In genomic region chr6:95182238-95182637, GRCm38 (mm10) we compare ENCODE assay signal across 29 mouse cellular contexts.
"Had no signal": no experiment of that assay in that cellular context is flagged by ENCODE, and none has a peak within 500 bp of the region (broad histone marks: within the 10 kb centered on the region; RNA-seq: fewer than 3 reads in every experiment).

No protein-coding gene starts in this region.

- H3K4me1 ChIP-seq: liver, embryonic 12.5 days; liver, embryonic 15.5 days; lung, embryonic 15.5 days; megakaryocyte, embryonic 14.5 days; midbrain, embryonic 10.5 days; midbrain, embryonic 12.5 days; midbrain, embryonic 13.5 days; midbrain, embryonic 15.5 days; neural tube, embryonic 12.5 days had no signal

- H3K4me3 ChIP-seq: left cerebral cortex, adult 2 months; limb, embryonic 10.5 days; limb, embryonic 12.5 days; limb, embryonic 13.5 days; limb, embryonic 15.5 days; liver, embryonic 12.5 days; liver, embryonic 13.5 days; liver, embryonic 15.5 days; lung, embryonic 15.5 days; megakaryocyte, embryonic 14.5 days; midbrain, embryonic 10.5 days; midbrain, embryonic 12.5 days; midbrain, embryonic 13.5 days; midbrain, embryonic 15.5 days; myocyte; neural tube, embryonic 12.5 days had no signal

- H3K4me2 ChIP-seq: limb, embryonic 12.5 days; limb, embryonic 13.5 days; limb, embryonic 15.5 days; liver, embryonic 11.5 days; liver, embryonic 12.5 days; liver, embryonic 13.5 days; liver, embryonic 15.5 days; lung, embryonic 14.5 days; lung, embryonic 15.5 days; midbrain, embryonic 12.5 days; midbrain, embryonic 13.5 days; midbrain, embryonic 15.5 days; neural tube, embryonic 12.5 days had no signal

- H3K36me3 ChIP-seq: limb, embryonic 10.5 days; limb, embryonic 12.5 days; limb, embryonic 13.5 days; limb, embryonic 15.5 days; liver, embryonic 12.5 days; liver, embryonic 13.5 days; liver, embryonic 15.5 days; lung, embryonic 15.5 days; midbrain, embryonic 10.5 days; midbrain, embryonic 12.5 days; midbrain, embryonic 13.5 days; midbrain, embryonic 15.5 days; neural tube, embryonic 12.5 days had no signal

- ATAC-seq: liver, embryonic 12.5 days; liver, postnatal 0 days; midbrain, embryonic 13.5 days; midbrain, embryonic 15.5 days had no signal

- DNase-seq: left cerebral cortex, postnatal 4 days; liver; liver, embryonic 13.5 days; liver, postnatal 0 days; lung, adult 18-20 months; lung, adult 2 months; lung, embryonic 14.5 days; lung, postnatal 14 days; lung, postnatal 36 days; lung, postnatal 4 days; midbrain, embryonic 14.5 days had no signal

- H3K9me3 ChIP-seq: limb, embryonic 10.5 days; limb, embryonic 12.5 days; limb, embryonic 13.5 days; limb, embryonic 15.5 days; liver, embryonic 12.5 days; liver, embryonic 13.5 days; liver, embryonic 15.5 days; lung, embryonic 15.5 days; midbrain, embryonic 10.5 days; midbrain, embryonic 12.5 days; midbrain, embryonic 13.5 days; midbrain, embryonic 15.5 days; neural tube, embryonic 12.5 days had no signal

- H3K27me3 ChIP-seq: limb, embryonic 13.5 days; limb, embryonic 15.5 days; liver, embryonic 12.5 days; liver, embryonic 13.5 days; liver, embryonic 15.5 days; lung, embryonic 15.5 days; megakaryocyte, embryonic 14.5 days; neural tube, embryonic 12.5 days had no signal

- H3K9ac ChIP-seq: limb, embryonic 12.5 days; limb, embryonic 13.5 days; limb, embryonic 15.5 days; liver, embryonic 12.5 days; liver, embryonic 13.5 days; liver, embryonic 14.5 days; liver, embryonic 15.5 days; liver, postnatal 0 days; lung, embryonic 14.5 days; lung, embryonic 15.5 days; midbrain, embryonic 12.5 days; midbrain, embryonic 13.5 days; midbrain, embryonic 15.5 days; neural tube, embryonic 12.5 days had no signal

- H3K27ac ChIP-seq: left cerebral cortex, adult 2 months; limb, embryonic 10.5 days; limb, embryonic 12.5 days; limb, embryonic 13.5 days; limb, embryonic 15.5 days; liver, embryonic 12.5 days; liver, embryonic 13.5 days; liver, embryonic 14.5 days; liver, embryonic 15.5 days; lung, embryonic 15.5 days; macrophage; midbrain, embryonic 10.5 days; midbrain, embryonic 12.5 days; midbrain, embryonic 13.5 days; midbrain, embryonic 15.5 days; neural tube, embryonic 12.5 days had no signal
